Mouse (Mus musculus) stomach, embryonic 15.5 days (tissue): ENCODE data around the gene Krt75. TPM values are rescaled to one million over a fixed set of nuclear protein-coding genes. Genes with fewer than 3 reads are reported as not detected.
"Not testable (repeated sequence)": the region's sequence is repeated elsewhere in the genome, so short reads cannot be mapped to it uniquely, and the experiment has no call there.

ENCODE experiments used
- ATAC-seq: fragments of 200-750 bp; cut with Nextera tagmentation; 2 replicates; pipeline ENCODE4 v1.8.0; 2017; ENCODE audit warnings: low read depth, moderate number of reproducible peaks, moderate TSS enrichment; ENCODE audit not compliant: insufficient read depth, low FRiP score
- H3K27ac ChIP-seq: fragments of 300-500 bp; sonication (generic); 2 replicates; pipeline ENCODE4 v1.5.1; 2015; ENCODE audit warnings: mild to moderate bottlenecking, inconsistent platforms
- H3K27me3 ChIP-seq: fragments of 300-500 bp; sonication (generic); replicated peaks from 2 replicates; pipeline ENCODE4 v1.6.1; 2015; ENCODE audit warnings: inconsistent platforms
- H3K36me3 ChIP-seq: fragments of 300-500 bp; sonication (generic); 2 replicates; pipeline ENCODE4 v1.6.1; 2015; ENCODE audit warnings: inconsistent platforms
- H3K4me1 ChIP-seq: fragments of 300-500 bp; sonication (generic); 2 replicates; pipeline ENCODE4 v1.6.1; 2015; ENCODE audit warnings: inconsistent platforms
- H3K4me2 ChIP-seq: fragments of 300-500 bp; sonication (generic); 2 replicates; pipeline ENCODE4 v1.6.1; 2015; ENCODE audit warnings: mild to moderate bottlenecking, inconsistent platforms
- H3K4me3 ChIP-seq: fragments of 300-500 bp; sonication (generic); replicated peaks from 2 replicates; pipeline ENCODE4 v1.5.1; 2015; ENCODE audit warnings: inconsistent platforms
- H3K9ac ChIP-seq: fragments of 300-500 bp; sonication (generic); 2 replicates; pipeline ENCODE4 v1.6.1; 2015; ENCODE audit warnings: inconsistent platforms
- H3K9me3 ChIP-seq: fragments of 300-500 bp; sonication (generic); 2 replicates; pipeline ENCODE4 v1.6.1; 2016; ENCODE audit warnings: inconsistent platforms
- WGBS: fragments of 180-500 bp; shearing (Covaris S2); methylation state at CpG from one replicate; pipeline ENCODE4 v1.1.7; 2015; 5-methylcytosine and 5-hydroxymethylcytosine counted together
- polyA plus RNA-seq: library from polyadenylated mRNA; unstranded; fragments of >200 nt; fragmentation: Nextera tagmentation; extraction: Ambion mirVana; gene quantifications from 2 replicates; pipeline ENCODE4 v1.2.1, GENCODE M21; 2015

Gene Krt75
- polyA plus RNA-seq, 1 experiment from 2014 or later = 0.21 TPM

DNA sequence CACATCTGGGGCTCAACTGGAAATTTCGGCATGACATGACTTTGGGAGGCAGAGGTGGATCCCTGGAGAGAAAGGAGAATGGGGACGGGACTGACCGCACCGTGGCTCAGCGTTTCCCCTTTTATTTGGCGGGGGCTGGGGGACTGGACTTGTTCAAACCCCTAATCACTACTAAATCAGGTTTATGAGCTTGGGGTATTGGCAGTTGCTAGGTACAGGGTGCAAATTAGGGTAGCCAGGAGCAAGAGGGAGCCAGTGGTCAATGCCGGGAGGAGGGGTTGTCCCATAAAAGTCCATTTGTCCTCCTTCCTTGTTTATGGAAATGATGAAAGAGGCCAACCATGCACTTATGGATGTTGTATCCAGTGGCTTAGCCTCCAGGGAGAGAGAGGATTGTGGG is 23.1 kb downstream of the Krt75 start, which contains the start of gene Krt82:
Gene Krt82, minus strand, starts transcription at position 101 of the 400 bp plus-strand sequence.
- Histone ChIP-seq H3K4me2 (no peak within 1 kb of the TSS), H3K27ac (no peak within 1 kb of the TSS), H3K27me3 (peaks cover 11% of the 10 kb centered on the region; the same call in 1 of the 2 replicates), H3K9ac (no peak within 1 kb of the TSS), H3K4me3 (no peak within 1 kb of the TSS), H3K36me3 (no peaks in the 10 kb centered on the region), H3K4me1 (peaks cover 7% of the 10 kb centered on the region), H3K9me3 (no peaks in the 10 kb centered on the region)
- ATAC-seq = no peak
- WGBS = 83% methylated on average over 7 of the region's 7 CpGs

DNA sequence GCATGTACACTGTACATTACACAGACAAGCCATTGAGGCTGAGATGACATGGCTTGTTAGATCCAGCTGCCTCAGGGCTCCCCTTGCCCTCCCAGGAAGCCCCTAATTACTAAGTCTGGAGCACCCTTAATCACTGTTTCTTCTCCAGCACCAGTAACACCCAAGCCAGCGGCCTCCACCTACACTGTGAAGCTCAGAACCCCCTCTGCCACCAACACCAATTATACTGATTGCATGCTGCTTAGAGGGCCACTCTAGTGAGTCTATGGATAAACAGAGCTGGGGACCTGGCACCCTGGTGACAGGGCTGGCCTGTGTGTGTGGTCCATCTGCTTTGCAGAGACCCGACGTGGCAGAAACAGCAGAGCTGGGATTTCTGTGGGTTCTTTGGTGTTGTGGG is 29.2 kb downstream of the Krt75 start:
- H3K4me1 ChIP-seq = no peaks in the 10 kb centered on the region
- H3K9ac ChIP-seq = no peak overlapping the region
- ATAC-seq = no peak
- WGBS = 67% methylated on average over 3 of the region's 3 CpGs
- no peak overlapping the region for H3K4me2 ChIP-seq
- no peak overlapping the region for H3K27ac ChIP-seq
- no peak overlapping the region for H3K4me3 ChIP-seq
- H3K9me3 ChIP-seq = no peaks in the 10 kb centered on the region
- H3K27me3 ChIP-seq = no peaks in the 10 kb centered on the region
- H3K36me3 ChIP-seq = no peaks in the 10 kb centered on the region

DNA sequence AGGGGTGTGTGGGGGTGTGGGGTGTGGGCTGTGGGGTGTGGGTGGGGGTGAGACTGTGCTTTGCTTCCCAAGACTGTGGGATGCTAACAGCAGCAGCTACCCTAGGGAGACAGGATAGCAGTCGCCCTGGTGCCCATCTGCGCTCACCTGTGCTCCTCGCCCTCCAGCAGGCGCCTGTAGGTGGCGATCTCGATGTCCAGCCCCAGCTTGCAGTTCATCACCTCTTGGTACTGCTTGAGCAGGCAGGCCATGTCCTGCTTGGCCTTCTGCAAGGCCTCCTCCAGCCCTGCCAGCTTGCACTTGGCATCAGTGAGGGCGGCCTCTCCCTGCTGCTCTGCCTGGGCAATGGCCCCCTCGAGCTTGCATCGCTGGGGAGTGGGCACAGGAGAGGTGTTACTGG is 31.2 kb downstream of the Krt75 start:
- 72% methylated on average over 9 of the region's 9 CpGs for WGBS
- Histone ChIP-seq H3K27ac (no peak overlapping the region), H3K4me1 (peaks cover 3% of the 10 kb centered on the region; the same call in 1 of the 2 replicates), H3K4me2 (no peak overlapping the region), H3K9ac (no peak overlapping the region), H3K4me3 (no peak overlapping the region), H3K36me3 (no peaks in the 10 kb centered on the region), H3K9me3 (no peaks in the 10 kb centered on the region), H3K27me3 (no peaks in the 10 kb centered on the region)
- no peak for ATAC-seq

DNA sequence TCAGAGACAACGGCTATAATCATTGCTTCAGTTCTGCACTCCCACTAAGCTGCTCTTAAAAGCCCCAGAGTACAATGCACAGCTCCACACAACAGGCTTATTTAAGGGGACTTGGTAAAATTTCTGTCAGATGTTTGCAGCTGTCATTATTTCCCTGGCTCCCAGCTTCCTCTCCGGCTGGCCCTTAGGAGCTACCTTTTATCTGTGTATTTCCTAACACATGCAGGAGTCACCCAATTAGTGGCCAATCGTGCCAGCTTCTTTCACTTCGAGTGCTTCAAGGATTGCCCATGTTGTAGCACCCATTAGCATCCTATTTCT is 35.2 kb downstream of the Krt75 start:
- Histone ChIP-seq H3K9ac (no peak overlapping the region), H3K27ac (no peak overlapping the region), H3K4me2 (no peak overlapping the region), H3K36me3 (no peaks in the 10 kb centered on the region), H3K4me1 (peaks cover 3% of the 10 kb centered on the region; the same call in 1 of the 2 replicates), H3K9me3 (no peaks in the 10 kb centered on the region), H3K27me3 (no peaks in the 10 kb centered on the region), H3K4me3 (no peak overlapping the region)
- 38% methylated on average over 4 of the region's 4 CpGs for WGBS
- ATAC-seq = no peak

DNA sequence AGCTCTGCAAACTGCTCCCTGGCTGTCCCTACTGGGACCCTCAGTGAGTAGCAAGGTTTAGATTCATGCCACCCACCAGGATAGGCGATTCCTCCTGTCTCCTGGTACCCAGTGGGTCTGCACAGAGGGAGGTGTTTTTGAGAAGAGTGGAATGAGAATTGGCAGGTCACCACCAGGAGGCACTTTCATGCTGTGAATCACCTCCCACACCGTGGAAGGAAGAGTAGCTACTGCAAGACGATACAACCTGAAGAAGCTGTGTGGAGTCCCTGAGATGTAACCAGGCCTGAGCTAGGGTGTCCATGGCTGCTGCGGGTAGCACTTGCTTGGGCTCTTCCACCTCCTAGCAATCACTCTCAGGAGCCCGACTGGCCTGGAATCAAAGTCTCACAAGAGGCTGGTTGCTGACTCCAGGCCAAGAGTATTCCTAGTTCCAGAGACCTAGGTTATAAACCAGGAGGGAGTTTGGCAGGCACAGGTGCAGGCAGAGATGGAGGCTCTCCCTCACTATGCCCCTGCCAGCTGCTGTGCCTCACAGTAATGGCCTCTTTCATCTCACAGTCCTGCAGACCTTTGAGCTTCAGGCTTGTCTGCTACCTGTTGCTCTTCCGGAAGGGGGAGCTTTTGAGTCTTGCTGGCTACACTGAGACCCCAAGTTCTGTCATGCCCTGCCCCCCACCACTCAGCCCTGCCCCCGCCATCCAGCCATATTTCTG is 35.7 kb downstream of the Krt75 start:
- no peak for ATAC-seq
- 38% methylated on average over 7 of the region's 7 CpGs for WGBS
- no peak overlapping the region for H3K27ac ChIP-seq
- no peak overlapping the region for H3K4me3 ChIP-seq
- H3K4me1 ChIP-seq = peaks cover 3% of the 10 kb centered on the region; the same call in 1 of the 2 replicates
- H3K9ac ChIP-seq = no peak overlapping the region
- no peaks in the 10 kb centered on the region for H3K27me3 ChIP-seq
- no peak overlapping the region for H3K4me2 ChIP-seq
- H3K9me3 ChIP-seq = no peaks in the 10 kb centered on the region
- H3K36me3 ChIP-seq = no peaks in the 10 kb centered on the region

DNA sequence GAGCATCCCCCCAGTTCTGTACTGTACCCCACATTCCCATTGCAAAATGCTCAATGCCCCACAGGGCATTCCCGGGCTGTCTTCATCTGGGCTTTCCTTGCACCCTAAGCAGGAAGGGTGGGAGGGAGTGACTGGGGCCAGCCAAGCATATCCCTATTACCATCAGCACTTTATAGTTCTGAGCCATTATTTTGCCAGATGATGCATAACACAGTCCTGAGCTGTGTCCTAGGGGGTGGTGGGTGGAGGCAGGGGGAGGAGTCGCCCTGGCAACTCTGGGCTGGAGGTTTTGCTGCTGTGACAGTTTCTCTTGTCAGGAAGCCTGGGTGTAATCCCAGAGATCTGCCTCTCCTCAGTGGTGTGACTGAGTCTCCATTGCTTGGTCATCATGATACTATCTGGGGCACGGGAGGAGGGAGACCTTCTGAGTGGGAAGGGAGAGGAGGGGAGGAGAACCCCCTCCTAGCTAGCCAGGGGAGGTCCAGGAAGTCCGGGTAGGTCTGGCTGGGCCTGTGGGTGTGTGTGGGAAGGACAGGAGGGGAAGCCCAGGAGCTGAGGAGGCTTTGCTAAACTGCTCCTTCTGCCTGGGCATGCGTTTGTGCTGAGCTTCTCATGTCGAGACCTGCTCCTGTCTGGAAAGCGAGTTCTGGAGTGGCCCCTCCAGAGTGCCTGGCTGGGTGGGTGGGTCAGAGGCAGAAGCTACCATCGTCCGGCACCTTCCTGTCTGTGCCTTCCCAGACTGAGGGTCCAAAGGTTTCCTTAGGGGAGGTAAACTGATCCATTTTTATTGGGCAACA is 37.5 kb downstream of the Krt75 start:
- peaks cover 3% of the 10 kb centered on the region; the same call in 1 of the 2 replicates for H3K4me1 ChIP-seq
- no peak for ATAC-seq
- H3K36me3 ChIP-seq = no peaks in the 10 kb centered on the region
- no peak overlapping the region for H3K9ac ChIP-seq
- no peaks in the 10 kb centered on the region for H3K27me3 ChIP-seq
- no peak overlapping the region for H3K27ac ChIP-seq
- 59% methylated on average over 9 of the region's 9 CpGs for WGBS
- no peak overlapping the region for H3K4me3 ChIP-seq
- no peak overlapping the region for H3K4me2 ChIP-seq
- H3K9me3 ChIP-seq = no peaks in the 10 kb centered on the region

DNA sequence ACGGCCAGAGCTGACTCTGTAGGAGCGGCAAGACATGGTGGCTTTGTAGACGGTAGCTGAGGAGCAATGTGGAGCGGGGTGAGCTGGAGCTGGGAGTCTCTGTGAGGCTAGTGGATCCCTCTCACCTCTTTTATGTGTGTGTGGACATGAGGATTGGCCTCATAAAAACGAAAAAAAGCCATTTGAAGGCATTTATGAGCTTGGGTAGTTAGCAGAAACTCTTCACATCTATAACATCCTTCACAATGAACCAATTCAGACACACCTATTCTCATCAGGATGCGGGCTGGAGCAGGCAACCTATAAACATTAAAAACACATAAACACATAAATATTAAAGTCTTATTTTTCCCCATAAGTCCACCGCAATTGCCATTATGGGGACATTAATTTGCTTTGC is 41.0 kb downstream of the Krt75 start, which contains the start of gene Krt84:
Gene Krt84, minus strand, starts transcription at position 101 of the 400 bp plus-strand sequence.
- Histone ChIP-seq H3K9ac (no peak within 1 kb of the TSS), H3K36me3 (no peaks in the 10 kb centered on the region), H3K4me1 (no peaks in the 10 kb centered on the region), H3K9me3 (no peaks in the 10 kb centered on the region), H3K4me2 (no peak within 1 kb of the TSS), H3K27me3 (no peaks in the 10 kb centered on the region), H3K27ac (no peak within 1 kb of the TSS), H3K4me3 (no peak within 1 kb of the TSS)
- WGBS = 84% methylated on average over 7 of the region's 7 CpGs
- ATAC-seq = no peak

DNA sequence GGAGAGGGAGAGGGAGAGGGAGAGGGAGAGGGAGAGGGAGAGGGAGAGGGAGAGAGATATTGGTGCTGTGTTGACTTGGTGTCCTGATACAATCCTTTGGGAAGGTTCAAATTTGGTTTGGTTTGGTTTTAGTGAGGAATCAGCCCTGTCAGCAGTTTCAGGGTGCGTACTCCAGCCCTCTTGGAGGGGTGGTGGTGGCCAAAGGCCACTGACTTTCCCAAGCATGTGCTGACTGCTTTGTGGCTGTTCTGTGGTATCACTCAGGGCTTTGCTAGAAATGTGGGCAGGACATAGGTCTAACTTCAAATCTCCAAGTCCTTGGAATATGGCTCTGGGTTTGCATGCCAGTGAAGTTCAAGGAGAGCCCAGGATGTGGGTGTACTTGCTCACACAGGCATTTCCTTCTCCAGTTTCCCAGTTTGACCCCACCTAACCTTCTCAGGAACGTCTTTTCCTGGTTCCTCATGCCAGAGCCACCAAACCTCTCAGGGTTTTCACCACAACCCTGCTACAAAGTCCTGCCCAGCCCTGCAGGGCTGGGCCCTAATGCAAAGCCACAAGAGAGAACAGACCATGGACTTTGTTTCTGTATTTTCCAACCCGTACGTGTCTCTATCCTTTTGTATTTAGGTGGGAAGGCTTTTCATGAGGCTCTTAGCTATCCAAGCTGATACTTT is 51.0 kb downstream of the Krt75 start:
- no peak overlapping the region; the same call in 1 of the 2 replicates for H3K27ac ChIP-seq
- H3K27me3 ChIP-seq = no peaks in the 10 kb centered on the region
- H3K36me3 ChIP-seq = no peaks in the 10 kb centered on the region
- H3K4me3 ChIP-seq = no peak overlapping the region
- H3K9ac ChIP-seq = no peak overlapping the region
- H3K9me3 ChIP-seq = no peaks in the 10 kb centered on the region
- no peak overlapping the region for H3K4me2 ChIP-seq
- no peak for ATAC-seq
- 63% methylated on average over 4 of the region's 4 CpGs for WGBS
- H3K4me1 ChIP-seq = no peaks in the 10 kb centered on the region

DNA sequence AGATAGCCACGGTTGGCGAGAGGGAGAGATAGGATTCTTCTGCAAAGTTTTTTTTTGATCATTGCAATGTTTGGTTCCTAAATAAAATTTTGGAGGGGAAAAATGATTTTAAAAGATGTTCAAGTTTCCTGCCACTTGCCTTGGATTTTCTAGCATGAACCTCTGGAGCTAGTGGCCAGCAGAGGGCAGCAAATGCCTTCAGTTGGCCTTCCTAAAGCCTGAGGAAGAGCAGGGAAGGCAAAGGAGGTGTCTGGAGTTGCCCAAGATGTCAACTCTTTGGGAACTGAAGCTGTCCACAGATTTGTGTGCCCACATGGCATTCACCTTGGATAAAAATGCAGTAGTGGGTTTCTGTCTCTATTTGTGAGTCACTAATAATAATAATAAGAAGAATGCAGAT is 53.9 kb downstream of the Krt75 start:
- WGBS = 16% methylated on average over 2 of the region's 2 CpGs
- Histone ChIP-seq H3K36me3 (no peaks in the 10 kb centered on the region), H3K4me3 (no peak overlapping the region), H3K9ac (no peak overlapping the region), H3K27me3 (no peaks in the 10 kb centered on the region), H3K27ac (no peak overlapping the region), H3K4me1 (no peaks in the 10 kb centered on the region), H3K4me2 (no peak overlapping the region), H3K9me3 (no peaks in the 10 kb centered on the region)
- no peak for ATAC-seq

DNA sequence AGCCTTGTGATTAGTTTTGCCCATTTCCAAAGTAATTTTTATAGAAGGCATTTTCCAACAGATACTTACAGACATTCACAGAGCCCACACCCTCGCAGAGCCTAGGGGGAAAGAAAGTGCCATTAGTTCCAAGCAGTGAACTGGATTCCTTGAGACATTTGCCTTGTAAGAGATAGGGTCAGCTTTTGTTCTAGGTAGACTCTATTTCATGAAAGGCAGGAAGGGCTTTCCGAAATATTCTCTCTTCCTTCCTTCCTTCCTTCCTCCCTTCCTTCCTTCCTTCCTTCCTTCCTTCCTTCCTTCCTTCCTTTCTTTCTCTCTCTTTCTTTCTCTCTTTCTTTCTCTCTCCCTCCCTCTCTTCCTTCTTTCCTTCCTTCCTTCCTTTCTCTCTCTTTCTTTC is 56.5 kb downstream of the Krt75 start, which contains the start of gene Gm49425:
Gene Gm49425, minus strand, starts transcription at position 101 of the 400 bp plus-strand sequence.
- H3K9me3 ChIP-seq, ATAC-seq, H3K27me3 ChIP-seq, H3K27ac ChIP-seq, H3K36me3 ChIP-seq, H3K9ac ChIP-seq, H3K4me1 ChIP-seq, H3K4me2 ChIP-seq, H3K4me3 ChIP-seq: not testable (repeated sequence)
- WGBS = 62% methylated on average over 2 of the region's 2 CpGs
